Mouse (Mus musculus) limb, embryonic 11.5 days (tissue): Measurements from ENCODE around the gene Pacrg. TPM values are rescaled to one million over a fixed set of nuclear protein-coding genes. Genes with fewer than 3 reads are reported as not detected.

Source experiments
- ATAC-seq: fragments of 200-750 bp; cut with Nextera tagmentation; 2 replicates; pipeline ENCODE4 v1.8.0; 2017; ENCODE audit warnings: low read depth; ENCODE audit not compliant: insufficient number of reproducible peaks, low FRiP score, low TSS enrichment
- DNase-seq: peaks from one replicate; pipeline ENCODE4 v3.0.0-alpha.2; 2015; ENCODE audit warnings: low spot score
- H3K27ac ChIP-seq: fragments of 300-500 bp; sonication (generic); replicated peaks from 2 replicates; pipeline ENCODE4 v1.5.1; 2014; ENCODE audit warnings: low read depth, mild to moderate bottlenecking, low read length
- H3K27me3 ChIP-seq: fragments of 300-500 bp; sonication (generic); 2 replicates; pipeline ENCODE4 v1.6.1; 2014; ENCODE audit warnings: mild to moderate bottlenecking, low read length, mixed read lengths; ENCODE audit not compliant: control insufficient read depth, insufficient read depth
- H3K36me3 ChIP-seq: fragments of 300-500 bp; sonication (generic); 2 replicates; pipeline ENCODE4 v1.6.1; 2014; ENCODE audit warnings: mild to moderate bottlenecking, low read length, moderate library complexity, mixed read lengths; ENCODE audit not compliant: control insufficient read depth, insufficient read depth
- H3K4me1 ChIP-seq: fragments of 300-500 bp; sonication (generic); 2 replicates; pipeline ENCODE4 v1.6.1; 2014; ENCODE audit warnings: low read length, mixed read lengths; ENCODE audit not compliant: control insufficient read depth, insufficient read depth
- H3K4me2 ChIP-seq: fragments of 300-500 bp; sonication (generic); 2 replicates; pipeline ENCODE4 v1.6.1; 2014; ENCODE audit warnings: low read depth, mild to moderate bottlenecking, moderate library complexity; ENCODE audit not compliant: severe bottlenecking
- H3K4me3 ChIP-seq: fragments of 300-500 bp; sonication (generic); 2 replicates; pipeline ENCODE4 v1.5.1; 2014; ENCODE audit warnings: low read depth, low read length
- H3K9ac ChIP-seq: fragments of 300-500 bp; sonication (generic); 2 replicates; pipeline ENCODE4 v1.6.1; 2014; ENCODE audit warnings: mild to moderate bottlenecking, low read length
- H3K9me3 ChIP-seq: fragments of 300-500 bp; sonication (generic); 2 replicates; pipeline ENCODE4 v1.6.1; 2016; ENCODE audit warnings: low read length; ENCODE audit not compliant: control insufficient read depth
- WGBS: fragments of 180-500 bp; shearing (Covaris S2); extraction: QIAGEN DNeasy Blood & Tissue Kit; methylation state at CpG from one replicate; pipeline ENCODE4 v1.1.7; 2014; 5-methylcytosine and 5-hydroxymethylcytosine counted together
- polyA plus RNA-seq: library from polyadenylated mRNA; unstranded; fragments of >200 nt; fragmentation: Nextera tagmentation; extraction: Ambion mirVana; gene quantifications from 2 replicates; pipeline ENCODE4 v1.2.1, GENCODE M21; 2014

Pacrg gene
- polyA plus RNA-seq, 1 experiment from 2014 or later = 1.3 TPM

- Histone ChIP-seq H3K36me3 (no peaks in the 10 kb centered on the region), H3K4me1 (peaks cover 2% of the 10 kb centered on the region), H3K4me3 (no peak overlapping the region), H3K27ac (no peak overlapping the region), H3K9ac (no peak overlapping the region), H3K4me2 (no peak overlapping the region), H3K9me3 (no peaks in the 10 kb centered on the region), H3K27me3 (no peaks in the 10 kb centered on the region)
- ATAC-seq (no peak), DNase-seq (no peak)
- WGBS = 87% methylated on average over 10 of the region's 10 CpGs
These were observed 388.6 kb downstream of the Pacrg start for GRCm38 (mm10) chr17:10451306-10452077.

GRCm38 (mm10) chr17:10449800-10450299 lies 390.3 kb downstream of the Pacrg start:
- Histone ChIP-seq H3K4me3 (no peak overlapping the region), H3K36me3 (no peaks in the 10 kb centered on the region), H3K4me2 (no peak overlapping the region), H3K9me3 (no peaks in the 10 kb centered on the region), H3K27ac (no peak overlapping the region), H3K27me3 (no peaks in the 10 kb centered on the region), H3K9ac (no peak overlapping the region), H3K4me1 (no peaks in the 10 kb centered on the region)
- 77% methylated on average over 14 of the region's 14 CpGs for WGBS
- no peak for ATAC-seq
- no peak for DNase-seq

GRCm38 (mm10) chr17:10448417-10448816 lies 391.7 kb downstream of the Pacrg start:
- Histone ChIP-seq H3K4me2 (no peak overlapping the region), H3K4me1 (no peaks in the 10 kb centered on the region), H3K27ac (no peak overlapping the region), H3K9ac (no peak overlapping the region), H3K9me3 (no peaks in the 10 kb centered on the region), H3K36me3 (no peaks in the 10 kb centered on the region), H3K27me3 (no peaks in the 10 kb centered on the region), H3K4me3 (no peak overlapping the region)
- ATAC-seq (no peak), DNase-seq (no peak)
- 87% methylated on average over 5 of the region's 5 CpGs for WGBS

- Histone ChIP-seq H3K4me2 (no peak overlapping the region), H3K27ac (no peak overlapping the region), H3K4me1 (no peaks in the 10 kb centered on the region), H3K27me3 (no peaks in the 10 kb centered on the region), H3K36me3 (no peaks in the 10 kb centered on the region), H3K9ac (no peak overlapping the region), H3K9me3 (no peaks in the 10 kb centered on the region), H3K4me3 (no peak overlapping the region)
- WGBS = 47% methylated on average over 16 of the region's 16 CpGs
- ATAC-seq = no peak
- no peak for DNase-seq
These were observed 398.5 kb downstream of the Pacrg start for GRCm38 (mm10) chr17:10441501-10442111.

GRCm38 (mm10) chr17:10440961-10441360 lies 399.1 kb downstream of the Pacrg start:
- no peak for ATAC-seq
- Histone ChIP-seq H3K9ac (no peak overlapping the region), H3K36me3 (no peaks in the 10 kb centered on the region), H3K4me1 (no peaks in the 10 kb centered on the region), H3K4me3 (no peak overlapping the region), H3K9me3 (no peaks in the 10 kb centered on the region), H3K4me2 (no peak overlapping the region), H3K27ac (no peak overlapping the region), H3K27me3 (no peaks in the 10 kb centered on the region)
- 77% methylated on average over 3 of the region's 3 CpGs for WGBS
- DNase-seq = no peak

GRCm38 (mm10) chr17:10439815-10440214 lies 400.3 kb downstream of the Pacrg start:
- WGBS = 78% methylated on average over 8 of the region's 8 CpGs
- Histone ChIP-seq H3K4me3 (no peak overlapping the region), H3K9ac (no peak overlapping the region)

GRCm38 (mm10) chr17:10434867-10435266 lies 405.2 kb downstream of the Pacrg start:
- DNase-seq = no peak
- Histone ChIP-seq H3K27ac (no peak overlapping the region), H3K9me3 (no peaks in the 10 kb centered on the region), H3K4me1 (no peaks in the 10 kb centered on the region), H3K9ac (no peak overlapping the region), H3K36me3 (no peaks in the 10 kb centered on the region), H3K27me3 (no peaks in the 10 kb centered on the region), H3K4me3 (no peak overlapping the region), H3K4me2 (no peak overlapping the region)
- no peak for ATAC-seq
- WGBS = 60% methylated on average over 1 of the region's 1 CpGs

More at GRCm38 (mm10) chr17:10439815-10440214, 400.3 kb downstream of the Pacrg start:
- Histone ChIP-seq H3K27ac (no peak overlapping the region), H3K4me1 (no peaks in the 10 kb centered on the region), H3K36me3 (no peaks in the 10 kb centered on the region), H3K4me2 (no peak overlapping the region), H3K27me3 (no peaks in the 10 kb centered on the region), H3K9me3 (no peaks in the 10 kb centered on the region)
- no peak for DNase-seq
- ATAC-seq = no peak

GRCm38 (mm10) chr17:10432525-10433180 lies 407.5 kb downstream of the Pacrg start:
- Histone ChIP-seq H3K9me3 (no peaks in the 10 kb centered on the region), H3K27ac (no peak overlapping the region), H3K36me3 (no peaks in the 10 kb centered on the region), H3K9ac (no peak overlapping the region), H3K4me3 (no peak overlapping the region), H3K4me2 (no peak overlapping the region), H3K27me3 (no peaks in the 10 kb centered on the region), H3K4me1 (no peaks in the 10 kb centered on the region)
- 89% methylated on average over 7 of the region's 7 CpGs for WGBS
- ATAC-seq (no peak), DNase-seq (no peak)
